Mouse (Mus musculus) mature B cell (primary cell): ENCODE measurements around the gene Pagr1a.

Source experiments
- in situ Hi-C: fragments of 300-500 bp; cut with MboI; formaldehyde crosslinking; loops from 2 replicates; pipeline ENCODE4 v1.14.3; 2019

Gene Pagr1a

GRCm38 (mm10) chr7:127016971-127017949, at the start of gene Pagr1a:
TSS of gene Pagr1a (minus strand) at chr7:127017352.
- in situ Hi-C loops, result no loop called here

- in situ Hi-C loops, result no loop called here
Measured at GRCm38 (mm10) chr7:127066317-127066716, 49.2 kb upstream of the Pagr1a start.

- in situ Hi-C loops, result no loop called here
Measured at GRCm38 (mm10) chr7:127065538-127065937, 48.4 kb upstream of the Pagr1a start.

GRCm38 (mm10) chr7:127055026-127055585, 38.0 kb upstream of the Pagr1a start:
- in situ Hi-C loops, result no loop called here

GRCm38 (mm10) chr7:127041851-127042672, 24.9 kb upstream of the Pagr1a start, which contains the start of gene Kif22:
TSS of gene Kif22 (minus strand) at chr7:127042471.
- in situ Hi-C loops, result no loop called here

- in situ Hi-C loops, result no loop called here
Measured at GRCm38 (mm10) chr7:127031244-127031643, 14.1 kb upstream of the Pagr1a start.

- in situ Hi-C loops, result no loop called here
Measured at GRCm38 (mm10) chr7:127030172-127030571, 13.0 kb upstream of the Pagr1a start.

- in situ Hi-C loops, result loop anchor here (5.0 kb wide), 1 partner anchor 64 kb away; the partner anchor contains the start of gene AI467606
Measured at GRCm38 (mm10) chr7:127027885-127028284, 10.7 kb upstream of the Pagr1a start.

- in situ Hi-C loops, result loop anchor here (5.0 kb wide), 1 partner anchor 65 kb away; the partner anchor contains the start of gene AI467606
Measured at GRCm38 (mm10) chr7:127026984-127027726, 10.0 kb upstream of the Pagr1a start, which contains the start of gene Maz. TSS of gene Maz (minus strand) at chr7:127027037.

- in situ Hi-C loops, result loop anchor here (5.0 kb wide), 1 partner anchor 66 kb away; the partner anchor contains the start of gene AI467606
Measured at GRCm38 (mm10) chr7:127026616-127026983, 9.4 kb upstream of the Pagr1a start.

- in situ Hi-C loops, result loop anchor here (5.0 kb wide), 1 partner anchor 66 kb away; the partner anchor contains the start of gene AI467606
Measured at GRCm38 (mm10) chr7:127026161-127026600, 9.0 kb upstream of the Pagr1a start.

GRCm38 (mm10) chr7:127025556-127026160, 8.5 kb upstream of the Pagr1a start:
- in situ Hi-C loops, result loop anchor here (5.0 kb wide), 1 partner anchor 67 kb away; the partner anchor contains the start of gene AI467606

- in situ Hi-C loops, result loop anchor here (5.0 kb wide), 1 partner anchor 67 kb away; the partner anchor contains the start of gene AI467606
Measured at GRCm38 (mm10) chr7:127024755-127025555, 7.8 kb upstream of the Pagr1a start.

GRCm38 (mm10) chr7:127023896-127024690, 6.9 kb upstream of the Pagr1a start:
- in situ Hi-C loops, result no loop called here

GRCm38 (mm10) chr7:127023272-127023691, 6.1 kb upstream of the Pagr1a start:
- in situ Hi-C loops, result no loop called here

- in situ Hi-C loops, result no loop called here
Measured at GRCm38 (mm10) chr7:127022528-127023271, 5.5 kb upstream of the Pagr1a start.

- in situ Hi-C loops, result no loop called here
Measured at GRCm38 (mm10) chr7:127021563-127022527, 4.7 kb upstream of the Pagr1a start.
